Mouse (Mus musculus) B cell, adult 62 days (primary cell): ENCODE results near the gene Taar1. TPM values are rescaled to one million over a fixed set of nuclear protein-coding genes. Genes with fewer than 3 reads are reported as not detected.

Experiments used
- total RNA-seq: library from RNA; stranded (reverse); gene quantifications from 4 replicates; pipeline ENCODE4 v1.2.4, GENCODE M21; 2023

The Taar1 gene
- not detected in 4 replicates for total RNA-seq

DNA sequence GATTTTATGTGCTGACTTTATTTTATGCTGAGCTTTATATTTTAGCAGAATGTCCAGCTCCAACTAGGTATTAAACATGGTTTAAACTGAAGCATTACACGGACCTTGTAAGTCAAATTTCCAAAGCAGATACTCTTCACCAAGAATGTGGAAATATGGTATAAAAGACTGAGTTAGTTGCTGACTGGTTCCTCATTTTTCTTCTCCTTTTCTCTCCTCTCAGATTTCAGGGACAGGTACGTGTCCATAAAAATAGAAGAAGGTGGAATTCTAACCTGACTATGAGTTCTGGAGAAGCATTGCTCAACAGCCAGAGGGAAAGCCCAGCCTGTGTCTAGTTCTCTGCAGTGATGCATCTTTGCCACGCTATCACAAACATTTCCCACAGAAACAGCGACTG lies at the start of gene Taar1:
Taar1 (plus strand) TSS at position 301 of the 400 bp plus-strand sequence.

GRCm38 (mm10) chr10:23894601-23895349 lies 25.4 kb upstream of the Taar1 start, which contains the start of gene Vnn1:
TSS of gene Vnn1 (plus strand) at chr10:23894688.

GRCm38 (mm10) chr10:23938312-23938711 lies 18.2 kb downstream of the Taar1 start, which contains the start of gene Taar2:
TSS of gene Taar2 (plus strand) at chr10:23938572.

GRCm38 (mm10) chr10:23949508-23950005 lies 29.4 kb downstream of the Taar1 start, which contains the start of gene Taar3:
TSS of gene Taar3 (plus strand) at chr10:23949558.

GRCm38 (mm10) chr10:23960444-23960915 lies 40.3 kb downstream of the Taar1 start, which contains the start of gene Taar4:
TSS of gene Taar4 (plus strand) at chr10:23960494.

DNA sequence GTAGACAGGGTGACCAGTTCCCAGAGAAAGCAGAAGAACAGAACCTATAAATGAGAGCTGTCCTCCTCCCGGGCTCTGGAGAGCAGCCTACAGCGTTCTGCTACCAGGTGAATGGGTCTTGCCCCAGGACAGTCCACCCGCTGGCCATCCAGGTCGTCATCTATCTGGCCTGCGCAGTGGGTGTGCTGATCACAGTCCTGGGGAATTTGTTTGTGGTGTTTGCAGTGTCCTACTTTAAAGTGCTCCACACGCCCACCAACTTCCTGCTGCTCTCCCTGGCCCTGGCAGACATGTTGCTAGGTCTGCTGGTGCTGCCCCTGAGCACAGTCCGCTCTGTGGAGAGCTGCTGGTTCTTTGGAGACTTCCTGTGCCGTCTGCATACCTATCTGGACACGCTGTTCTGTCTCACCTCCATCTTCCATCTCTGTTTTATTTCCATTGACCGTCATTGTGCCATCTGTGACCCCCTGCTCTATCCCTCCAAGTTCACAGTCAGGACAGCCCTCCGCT lies 50.6 kb downstream of the Taar1 start, which contains the start of gene Taar5:
Taar5 (plus strand) TSS at position 51 of the 510 bp plus-strand sequence.

Other genes starting within 250 kb of the Taar1 start
- 723 to 1,085 TPM (median 929 TPM) in 4 replicates for gene Rps12, start 133.1 kb upstream of the Taar1 start, total RNA-seq
- gene Slc18b1, start 123.4 kb upstream of the Taar1 start, total RNA-seq: not detected in 4 replicates
- gene Vnn3, start 68.9 kb upstream of the Taar1 start, total RNA-seq: not detected in 4 replicates
- gene Vnn1, start 25.7 kb upstream of the Taar1 start, total RNA-seq: 0.38 TPM in 1 of 4 replicates, not detected in the others
- gene Taar2, start 18.2 kb downstream of the Taar1 start, total RNA-seq: not detected in 4 replicates
- not detected in 4 replicates for gene Taar3, start 29.2 kb downstream of the Taar1 start, total RNA-seq
- not detected in 4 replicates for gene Taar4, start 40.1 kb downstream of the Taar1 start, total RNA-seq
- gene Taar5, start 50.4 kb downstream of the Taar1 start, total RNA-seq: not detected in 4 replicates
- gene Taar6, start 65.3 kb downstream of the Taar1 start, total RNA-seq: not detected in 4 replicates
- gene Taar7a, start 73.1 kb downstream of the Taar1 start, total RNA-seq: not detected in 4 replicates
- gene Taar7b, start 79.6 kb downstream of the Taar1 start, total RNA-seq: not detected in 4 replicates
- gene Taar7d, start 106.9 kb downstream of the Taar1 start, total RNA-seq: not detected in 4 replicates
- gene Taar7e, start 117.3 kb downstream of the Taar1 start, total RNA-seq: not detected in 4 replicates
- not detected in 4 replicates for gene Taar7f, start 129.2 kb downstream of the Taar1 start, total RNA-seq
- not detected in 4 replicates for gene Taar8a, start 156.1 kb downstream of the Taar1 start, total RNA-seq
- not detected in 4 replicates for gene Taar8b, start 171.9 kb downstream of the Taar1 start, total RNA-seq
- gene Taar8c, start 181.6 kb downstream of the Taar1 start, total RNA-seq: not detected in 4 replicates
- gene Taar9, start 189.2 kb downstream of the Taar1 start, total RNA-seq: not detected in 4 replicates
- gene Stx7, start 228.9 kb downstream of the Taar1 start, total RNA-seq: 97.1 to 129 TPM (median 102 TPM) in 4 replicates